Mouse (Mus musculus) embryonic facial prominence, embryonic 11.5 days (tissue): ENCODE measurements at regions not wholly inside any gene's neighbourhood (a gene's known extent, or its start where the extent isn't known, plus 50 kb on each side); places are given as distances from the start of the nearest gene placed in this dataset.

Experiments
- ATAC-seq: fragments of 200-750 bp; cut with Nextera tagmentation; replicated peaks from 2 replicates; pipeline ENCODE4 v1.8.0; 2017; ENCODE audit warnings: low read depth; ENCODE audit not compliant: insufficient number of reproducible peaks, low FRiP score, low TSS enrichment
- DNase-seq: peaks from one replicate; pipeline ENCODE4 v3.0.0-alpha.2; 2015; ENCODE audit warnings: low spot score
- H3K27ac ChIP-seq: fragments of 300-500 bp; sonication (generic); replicated peaks from 2 replicates; pipeline ENCODE4 v1.5.1; 2014; ENCODE audit warnings: mild to moderate bottlenecking, low read depth, low read length, control low read depth
- H3K27me3 ChIP-seq: fragments of 300-500 bp; sonication (generic); 2 replicates; pipeline ENCODE4 v1.6.1; 2014; ENCODE audit warnings: mild to moderate bottlenecking, low read length, moderate library complexity, mixed read lengths; ENCODE audit not compliant: control insufficient read depth, insufficient read depth
- H3K36me3 ChIP-seq: fragments of 300-500 bp; sonication (generic); replicated peaks from 2 replicates; pipeline ENCODE4 v1.6.1; 2014; ENCODE audit warnings: low read depth, mild to moderate bottlenecking, low read length, moderate library complexity, mixed read lengths; ENCODE audit not compliant: control insufficient read depth, insufficient read depth
- H3K4me1 ChIP-seq: fragments of 300-500 bp; sonication (generic); 2 replicates; pipeline ENCODE4 v1.6.1; 2014; ENCODE audit warnings: low read length, mixed read lengths; ENCODE audit not compliant: control insufficient read depth, insufficient read depth
- H3K4me2 ChIP-seq: fragments of 300-500 bp; sonication (generic); 2 replicates; pipeline ENCODE4 v1.6.1; 2014; ENCODE audit warnings: low read depth, mild to moderate bottlenecking, control low read depth, low read length, moderate library complexity
- H3K4me3 ChIP-seq: fragments of 300-500 bp; sonication (generic); 2 replicates; pipeline ENCODE4 v1.5.1; 2014; ENCODE audit warnings: low read depth, low read length, control low read depth
- H3K9ac ChIP-seq: fragments of 300-500 bp; sonication (generic); replicated peaks from 2 replicates; pipeline ENCODE4 v1.6.1; 2014; ENCODE audit warnings: mild to moderate bottlenecking, control low read depth, low read length
- H3K9me3 ChIP-seq: fragments of 300-500 bp; sonication (generic); replicated peaks from 2 replicates; pipeline ENCODE4 v1.6.1; 2016; ENCODE audit warnings: mild to moderate bottlenecking, low read length, inconsistent platforms, mixed read lengths; ENCODE audit not compliant: control insufficient read depth
- WGBS: fragments of 180-500 bp; shearing (Covaris S2); extraction: QIAGEN DNeasy Blood & Tissue Kit; methylation state at CpG from one replicate; pipeline ENCODE4 v1.1.7; 2014; 5-methylcytosine and 5-hydroxymethylcytosine counted together

GRCm38 (mm10) chr13:116056112-116056652, 253.3 kb downstream of the Isl1 start:
- ATAC-seq: no peak
- H3K4me2 ChIP-seq: no peak overlapping the region

GRCm38 (mm10) chr13:116036166-116036565, 273.3 kb downstream of the Isl1 start:
- Histone ChIP-seq H3K9me3 (no peaks in the 10 kb centered on the region), H3K9ac (no peak overlapping the region), H3K4me2 (no peak overlapping the region), H3K36me3 (no peaks in the 10 kb centered on the region), H3K4me1 (no peaks in the 10 kb centered on the region), H3K4me3 (no peak overlapping the region), H3K27ac (no peak overlapping the region), H3K27me3 (no peaks in the 10 kb centered on the region)
- DNase-seq (no peak), ATAC-seq (no peak)
- WGBS: 52% methylated on average over 4 of the region's 4 CpGs

More at GRCm38 (mm10) chr13:116056112-116056652, 253.3 kb downstream of the Isl1 start:
- no peaks in the 10 kb centered on the region for H3K27me3 ChIP-seq
- no peaks in the 10 kb centered on the region for H3K36me3 ChIP-seq
- no peaks in the 10 kb centered on the region for H3K4me1 ChIP-seq
- no peak for DNase-seq
- WGBS: 75% methylated on average over 3 of the region's 3 CpGs
- no peak overlapping the region for H3K9ac ChIP-seq
- no peaks in the 10 kb centered on the region for H3K9me3 ChIP-seq
- no peak overlapping the region for H3K4me3 ChIP-seq
- no peak overlapping the region for H3K27ac ChIP-seq

- Histone ChIP-seq H3K9ac (no peak overlapping the region), H3K4me2 (no peak overlapping the region), H3K27me3 (no peaks in the 10 kb centered on the region), H3K4me1 (no peaks in the 10 kb centered on the region), H3K27ac (no peak overlapping the region), H3K9me3 (no peaks in the 10 kb centered on the region), H3K36me3 (no peaks in the 10 kb centered on the region), H3K4me3 (no peak overlapping the region)
- 76% methylated on average over 2 of the region's 2 CpGs for WGBS
- DNase-seq (no peak), ATAC-seq (no peak)
Measured at GRCm38 (mm10) chr13:116030152-116030720, 279.3 kb downstream of the Isl1 start.

- DNase-seq: no peak
Measured at GRCm38 (mm10) chr13:116028583-116028982, 280.9 kb downstream of the Isl1 start.

GRCm38 (mm10) chr13:116027147-116027546, 282.3 kb downstream of the Isl1 start:
- WGBS: 84% methylated on average over 2 of the region's 2 CpGs
- Histone ChIP-seq H3K4me1 (no peaks in the 10 kb centered on the region), H3K9me3 (no peaks in the 10 kb centered on the region), H3K9ac (no peak overlapping the region), H3K4me2 (no peak overlapping the region), H3K4me3 (no peak overlapping the region), H3K27me3 (no peaks in the 10 kb centered on the region), H3K27ac (no peak overlapping the region), H3K36me3 (no peaks in the 10 kb centered on the region)
- DNase-seq: no peak
- no peak for ATAC-seq

More at GRCm38 (mm10) chr13:116028583-116028982, 280.9 kb downstream of the Isl1 start:
- H3K27ac ChIP-seq: no peak overlapping the region
- H3K9me3 ChIP-seq: no peaks in the 10 kb centered on the region
- no peak for ATAC-seq
- no peak overlapping the region for H3K4me3 ChIP-seq
- no peak overlapping the region for H3K4me2 ChIP-seq
- no peaks in the 10 kb centered on the region for H3K36me3 ChIP-seq
- no peaks in the 10 kb centered on the region for H3K4me1 ChIP-seq
- no peak overlapping the region for H3K9ac ChIP-seq
- no peaks in the 10 kb centered on the region for H3K27me3 ChIP-seq
- 85% methylated on average over 2 of the region's 2 CpGs for WGBS

- no peak overlapping the region for H3K27ac ChIP-seq
- H3K27me3 ChIP-seq: no peaks in the 10 kb centered on the region
- ATAC-seq (no peak), DNase-seq (no peak)
- H3K36me3 ChIP-seq: no peaks in the 10 kb centered on the region
- H3K4me3 ChIP-seq: no peak overlapping the region
- no peaks in the 10 kb centered on the region for H3K9me3 ChIP-seq
- H3K4me2 ChIP-seq: no peak overlapping the region
- H3K9ac ChIP-seq: no peak overlapping the region
- no peaks in the 10 kb centered on the region for H3K4me1 ChIP-seq
- 75% methylated on average over 5 of the region's 5 CpGs for WGBS
Measured at GRCm38 (mm10) chr13:116017886-116018285, 291.6 kb downstream of the Isl1 start.

- no peaks in the 10 kb centered on the region for H3K27me3 ChIP-seq
- no peak overlapping the region for H3K27ac ChIP-seq
- WGBS: 73% methylated on average over 1 of the region's 1 CpGs
- no peaks in the 10 kb centered on the region for H3K9me3 ChIP-seq
- H3K4me3 ChIP-seq: no peak overlapping the region
- H3K4me1 ChIP-seq: no peaks in the 10 kb centered on the region
- H3K9ac ChIP-seq: no peak overlapping the region
- no peak for DNase-seq
- no peak overlapping the region for H3K4me2 ChIP-seq
- H3K36me3 ChIP-seq: no peaks in the 10 kb centered on the region
- ATAC-seq: no peak
Measured at GRCm38 (mm10) chr13:116003733-116004132, 305.8 kb downstream of the Isl1 start.

GRCm38 (mm10) chr13:116002391-116002899, 307.0 kb downstream of the Isl1 start:
- no peaks in the 10 kb centered on the region for H3K9me3 ChIP-seq
- H3K36me3 ChIP-seq: no peaks in the 10 kb centered on the region
- ATAC-seq: no peak
- H3K27ac ChIP-seq: no peak overlapping the region
- H3K4me2 ChIP-seq: no peak overlapping the region
- no peak for DNase-seq
- no peaks in the 10 kb centered on the region for H3K27me3 ChIP-seq
- H3K4me1 ChIP-seq: no peaks in the 10 kb centered on the region
- WGBS: 70% methylated on average over 4 of the region's 4 CpGs
- H3K4me3 ChIP-seq: no peak overlapping the region
- H3K9ac ChIP-seq: no peak overlapping the region
